Mouse (Mus musculus) erythroblast, embryonic 14.5 days (primary cell): ENCODE data around the gene 4930550C14Rik.

Experiments used
- GATA1 ChIP-seq: IDR thresholded peaks from 2 replicates; pipeline ENCODE4 v1.6.1; 2012; ENCODE audit warnings: low read length, inconsistent platforms, mixed read lengths
- TAL1 ChIP-seq: IDR thresholded peaks from 3 replicates; pipeline ENCODE4 v1.6.1; 2012; ENCODE audit warnings: low read length, inconsistent platforms, mixed read lengths

GRCm38 (mm10) chr9:53398388-53398700, 3.8 kb upstream of the 4930550C14Rik start:
- TF ChIP-seq GATA1 (no peak), TAL1 (no peak)
